ENCODE assay signal across 9 mouse cellular contexts in genomic region chr15:102442490-102442889, GRCm38 (mm10). TPM values are rescaled to one million over a fixed set of nuclear protein-coding genes. Genes with fewer than 3 reads are reported as not detected.
DNase-seq lines count a peak whose midpoint lies in the region; ATAC-seq and TF ChIP-seq lines count a peak whose summit lies in the region.
"Had no signal": no experiment of that assay in that cellular context is flagged by ENCODE, and none has a peak within 500 bp of the region (broad histone marks: within the 10 kb centered on the region; RNA-seq: fewer than 3 reads in every experiment).

No protein-coding gene starts in this region.

- H3K4me1 ChIP-seq in MEL (ENCODE audit: control insufficient read depth in 1 of 2, insufficient read depth in 2 of 2, low read length in 2 of 2), result peaks cover 2 to 17% of the 10 kb centered on the region in 2 experiments; a peak in 3 of 4 replicates
- H3K4me1 ChIP-seq in embryonic facial prominence, embryonic 14.5 days (ENCODE audit: control insufficient read depth, insufficient read depth, low read length), result no peaks in the 10 kb centered on the region

- H3K9ac ChIP-seq in MEL (ENCODE audit: control insufficient read depth, low read depth, low read length, poor library complexity, severe bottlenecking), result no peak overlapping the region
- H3K9ac ChIP-seq in embryonic facial prominence, embryonic 14.5 days (ENCODE audit: low read depth, low read length), result no peak overlapping the region

- H3K27me3 ChIP-seq in MEL (ENCODE audit: control insufficient read depth in 1 of 2, insufficient read depth in 2 of 2, low read length in 2 of 2), result no peaks in the 10 kb centered on the region
- no peaks in the 10 kb centered on the region for H3K27me3 ChIP-seq in embryonic facial prominence, embryonic 14.5 days (replicated peaks; ENCODE audit: control insufficient read depth, insufficient read depth, low read length)

- H3K36me3 ChIP-seq in MEL (ENCODE audit: control insufficient read depth in 1 of 2, insufficient read depth in 2 of 2, low read length in 2 of 2), result 0 out of 4 replicates have a peak, but pooled peaks cover 0 to 3% of the 10 kb centered on the region in 2 experiments
- H3K36me3 ChIP-seq in embryonic facial prominence, embryonic 14.5 days (ENCODE audit: control insufficient read depth, insufficient read depth, low read length), result peaks cover 12% of the 10 kb centered on the region; the same call in 1 of the 2 replicates

- no peaks in the 10 kb centered on the region for H3K9me3 ChIP-seq in MEL (replicated peaks; ENCODE audit: insufficient read depth, low read length)
- H3K9me3 ChIP-seq in embryonic facial prominence, embryonic 14.5 days (ENCODE audit: control insufficient read depth, low read length), result no peaks in the 10 kb centered on the region

- ATAC-seq in embryonic facial prominence, embryonic 14.5 days (ENCODE audit: low read depth), result peak; percentile 60; the same call in 1 of the 2 replicates
- ATAC-seq in activated CD4-positive, CD25-positive, alpha-beta regulatory T cell, adult 4 months, result no peak

- peak; percentile 83 to 97 (median 97) for TF ChIP-seq CTCF in MEL (IDR thresholded peaks at IDR 0.05 in 2 of 3, conservative IDR thresholded peaks at IDR 0.05 in 1 of 3; ENCODE audit: control insufficient read depth in 1 of 3, insufficient read depth in 1 of 3, low read depth in 2 of 3, low read length in 3 of 3, poor library complexity in 1 of 3, severe bottlenecking in 1 of 3)

- H3K79me2 ChIP-seq in MEL (ENCODE audit: control insufficient read depth, insufficient read depth, low read length, poor library complexity), result no peaks in the 10 kb centered on the region; the same call in 1 of the 2 replicates

- 52% methylated on average over 2 of the region's 2 CpGs for WGBS in embryonic facial prominence, embryonic 14.5 days

- peak; percentile 92 for DNase-seq in MEL (ENCODE audit: low read depth, low spot score)
- DNase-seq in adrenal gland, postnatal 4 days (ENCODE audit: low spot score in 2 of 2), result peak; percentile 60 to 76
- peak; percentile 81 for DNase-seq in embryonic facial prominence, embryonic 14.5 days (ENCODE audit: low spot score)
- peak; percentile 84 to 92 for DNase-seq in heart, postnatal 14 days
- DNase-seq in layer of hippocampus, postnatal 10 days (ENCODE audit: low spot score in 2 of 2), result peak; percentile 87 to 91
- peak; percentile 91 for DNase-seq in lung, postnatal 10 days
- peak; percentile 68 to 72 for DNase-seq in right cerebral cortex, postnatal 36 days (ENCODE audit: low spot score in 2 of 2)

- H3K4me2 ChIP-seq in embryonic facial prominence, embryonic 14.5 days (ENCODE audit: low read depth, low read length), result no peak overlapping the region

- no peak for TF ChIP-seq POLR2A in MEL (IDR thresholded peaks at IDR 0.05; ENCODE audit: control insufficient read depth in 1 of 2, insufficient read depth in 1 of 2, low read depth in 1 of 2, low read length in 2 of 2, poor library complexity in 1 of 2)

- peak; percentile 88 for TF ChIP-seq RAD21 in MEL (IDR thresholded peaks at IDR 0.05; ENCODE audit: low read depth, low read length)

- TF ChIP-seq EP300 in MEL (IDR thresholded peaks at IDR 0.05; ENCODE audit: low read depth in 1 of 2, low read length in 2 of 2), result no peak

- no peak overlapping the region for H3K27ac ChIP-seq in MEL (ENCODE audit: control insufficient read depth, low read depth, low read length)
- no peak overlapping the region for H3K27ac ChIP-seq in embryonic facial prominence, embryonic 14.5 days (replicated peaks; ENCODE audit: low read depth, low read length)

- intact Hi-C loops in heart, postnatal 14 days (cut with DNase I), result loop anchor here (5.0 kb wide), 1 partner anchor 60 kb away; no protein-coding TSS in a partner anchor

- no peak overlapping the region for H3K4me3 ChIP-seq in MEL (ENCODE audit: control insufficient read depth in 1 of 2, insufficient read depth in 1 of 2, low read depth in 2 of 2, low read length in 2 of 2)
- no peak overlapping the region for H3K4me3 ChIP-seq in embryonic facial prominence, embryonic 14.5 days (ENCODE audit: low read depth, low read length)
- H3K4me3 ChIP-seq: myocyte had no signal

TF ChIP-seq in MEL, 35 proteins besides CTCF, POLR2A, EP300 and RAD21:
- TF ChIP-seq MAFK (IDR thresholded peaks at IDR 0.05; ENCODE audit: borderline replicate concordance, low read depth, low read length) (no peak), SMC3 (IDR thresholded peaks at IDR 0.05; ENCODE audit: low read depth, low read length) (peak; percentile 99), ZNF384 (IDR thresholded peaks at IDR 0.05; ENCODE audit: low read depth, low read length) (peak; percentile 59), ZC3H11A (IDR thresholded peaks at IDR 0.05; ENCODE audit: low read depth, low read length) (peak; percentile 89), CHD1 (IDR thresholded peaks at IDR 0.05; ENCODE audit: low read depth, low read length) (no peak)

RNA-seq across cellular contexts. Expression of gene Amhr2, which starts 2.7 kb away (rescaled TPM):
- 6.9 and 8.0 TPM in 2 replicates for total RNA-seq in MEL (2012; rRNA removed)
- 10 to 100 TPM in 1 of 2 experiments, not detected in 1; 22.7 TPM for polyA plus RNA-seq in MEL (2012; ENCODE audit: insufficient read depth in 1 of 2, insufficient read length in 2 of 2, low read depth in 1 of 2, low replicate concordance in 2 of 2, missing spikeins in 1 of 2)
- total RNA-seq in adrenal gland, postnatal 4 days (2021), result 1 to 10 TPM; 2.8 to 3.1 TPM
- 0.26 and 0.96 TPM in 2 replicates for polyA plus RNA-seq in embryonic facial prominence, embryonic 14.5 days (2014; fragmentation: Nextera tagmentation; extraction: Ambion mirVana)
- total RNA-seq in heart, postnatal 14 days (2021), result 1 to 10 TPM in 1 of 2 experiments, under 1 TPM in 1; 0.66 to 1.0 TPM
- total RNA-seq in layer of hippocampus, postnatal 10 days (2021), result under 1 TPM; 0.42 to 0.75 TPM
- polyA plus RNA-seq in activated CD4-positive, CD25-positive, alpha-beta regulatory T cell, adult 4 months (2017; shearing (Covaris generic)), result not detected

RNA-seq across cellular contexts. Expression of gene Prr13, which starts 16.3 kb away (rescaled TPM):
- total RNA-seq in MEL (2012; rRNA removed), result 15.2 and 17.3 TPM in 2 replicates
- polyA plus RNA-seq in MEL (2012; ENCODE audit: insufficient read depth in 1 of 2, insufficient read length in 2 of 2, low read depth in 1 of 2, low replicate concordance in 2 of 2, missing spikeins in 1 of 2), result 10 to 100 TPM in 1 of 2 experiments, not detected in 1; 73.3 TPM
- 10 to 100 TPM; 63.2 to 81.5 TPM for total RNA-seq in adrenal gland, postnatal 4 days (2021)
- 95.9 and 97.6 TPM in 2 replicates for polyA plus RNA-seq in embryonic facial prominence, embryonic 14.5 days (2014; fragmentation: Nextera tagmentation; extraction: Ambion mirVana)
- total RNA-seq in heart, postnatal 14 days (2021), result 10 to 100 TPM; 21.1 to 21.7 TPM
- total RNA-seq in layer of hippocampus, postnatal 10 days (2021), result 10 to 100 TPM; 23.3 to 23.4 TPM
- 1,000 to 10,000 TPM; 1,157 to 1,321 TPM for polyA plus RNA-seq in activated CD4-positive, CD25-positive, alpha-beta regulatory T cell, adult 4 months (2017; shearing (Covaris generic))

RNA-seq across cellular contexts. Expression of gene Pcbp2, which starts 27.8 kb away (rescaled TPM):
- total RNA-seq in MEL (2012; rRNA removed), result 359 and 427 TPM in 2 replicates
- 1,000 to 10,000 TPM in 1 of 2 experiments, 100 to 1,000 TPM in 1; 977 to 2,091 TPM for polyA plus RNA-seq in MEL (2012; ENCODE audit: insufficient read depth in 1 of 2, insufficient read length in 2 of 2, low read depth in 1 of 2, low replicate concordance in 2 of 2, missing spikeins in 1 of 2)
- total RNA-seq in adrenal gland, postnatal 4 days (2021), result 100 to 1,000 TPM; 925 to 956 TPM
- polyA plus RNA-seq in embryonic facial prominence, embryonic 14.5 days (2014; fragmentation: Nextera tagmentation; extraction: Ambion mirVana), result 276 and 279 TPM in 2 replicates
- 100 to 1,000 TPM; 479 to 482 TPM for total RNA-seq in heart, postnatal 14 days (2021)
- 100 to 1,000 TPM; 418 to 481 TPM for total RNA-seq in layer of hippocampus, postnatal 10 days (2021)
- 100 to 1,000 TPM; 208 to 220 TPM for polyA plus RNA-seq in activated CD4-positive, CD25-positive, alpha-beta regulatory T cell, adult 4 months (2017; shearing (Covaris generic))

RNA-seq across cellular contexts. Expression of gene Sp1, which starts 36.5 kb away (rescaled TPM):
- 16.3 and 22.0 TPM in 2 replicates for total RNA-seq in MEL (2012; rRNA removed)
- 10 to 100 TPM; 47.2 to 92.3 TPM for polyA plus RNA-seq in MEL (2012; ENCODE audit: insufficient read depth in 1 of 2, insufficient read length in 2 of 2, low read depth in 1 of 2, low replicate concordance in 2 of 2, missing spikeins in 1 of 2)
- total RNA-seq in adrenal gland, postnatal 4 days (2021), result 100 to 1,000 TPM; 101 to 110 TPM
- polyA plus RNA-seq in embryonic facial prominence, embryonic 14.5 days (2014; fragmentation: Nextera tagmentation; extraction: Ambion mirVana), result 15.5 and 16.5 TPM in 2 replicates
- 10 to 100 TPM; 47.5 to 52.3 TPM for total RNA-seq in heart, postnatal 14 days (2021)
- total RNA-seq in layer of hippocampus, postnatal 10 days (2021), result 10 to 100 TPM; 26.2 to 27.6 TPM
- polyA plus RNA-seq in activated CD4-positive, CD25-positive, alpha-beta regulatory T cell, adult 4 months (2017; shearing (Covaris generic)), result 10 to 100 TPM; 20.6 to 21.6 TPM
